Comparison of ENCODE assay signal across 8 mouse cellular contexts in the genomic region with DNA sequence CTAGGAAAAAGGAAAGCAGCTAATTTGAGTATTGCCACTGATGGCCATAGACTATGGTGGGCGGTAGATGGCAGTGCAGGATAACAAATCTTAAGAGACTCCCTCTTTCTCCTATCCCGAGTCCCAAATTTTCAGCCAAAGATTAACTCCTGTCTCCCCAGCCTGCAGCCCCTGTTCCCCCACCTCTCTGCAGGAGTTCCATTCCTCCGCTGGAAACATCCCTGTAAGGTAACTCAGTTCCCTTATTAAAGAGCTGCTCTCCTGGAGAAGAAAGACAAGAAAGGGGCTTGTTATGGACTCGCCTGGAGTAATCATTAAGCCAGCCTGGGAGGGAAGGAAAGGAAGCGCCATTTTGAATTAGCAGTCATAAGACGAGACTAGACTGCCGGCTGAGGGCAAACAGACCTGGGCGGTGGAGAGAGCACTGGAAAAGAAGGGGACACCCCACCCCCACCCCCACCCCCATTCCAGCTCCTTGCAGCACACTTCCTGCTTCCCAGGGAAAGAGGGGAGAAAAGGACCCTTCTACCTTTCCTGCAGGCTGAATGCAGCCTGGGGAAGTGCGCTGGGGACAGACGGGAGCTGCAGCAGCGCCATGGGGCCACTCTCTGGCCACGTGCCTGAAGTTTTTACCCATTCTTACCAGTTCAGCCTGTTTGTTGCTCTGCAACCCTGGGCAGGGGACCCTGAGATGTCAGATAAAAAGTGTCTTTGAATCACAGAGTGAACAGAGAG. TPM values are rescaled to one million over a fixed set of nuclear protein-coding genes. Genes with fewer than 3 reads are reported as not detected.
DNase-seq lines count a peak whose midpoint lies in the region; ATAC-seq and TF ChIP-seq lines count a peak whose summit lies in the region.

No protein-coding gene starts in this region.

- peak overlapping the region; percentile 51 for H3K4me3 ChIP-seq in forebrain, embryonic 12.5 days (replicated peaks)
- peak overlapping the region; percentile 60 for H3K4me3 ChIP-seq in heart, embryonic 15.5 days
- H3K4me3 ChIP-seq in liver, embryonic 11.5 days (ENCODE audit: low read depth, low read length) = peak overlapping the region; percentile 45
- peak overlapping the region; percentile 67 for H3K4me3 ChIP-seq in testis, adult 2 months (ENCODE audit: control insufficient read depth, low read depth, low read length)

- H3K9me3 ChIP-seq in forebrain, embryonic 12.5 days = no peaks in the 10 kb centered on the region
- H3K9me3 ChIP-seq in heart, embryonic 15.5 days (replicated peaks) = no peaks in the 10 kb centered on the region
- H3K9me3 ChIP-seq in liver, embryonic 11.5 days (ENCODE audit: control insufficient read depth, low read length) = no peaks in the 10 kb centered on the region

- DNase-seq in c-Kit-positive CD71-negative TER-119-negative erythroid progenitor cells, embryonic 14.5 days (ENCODE audit: low read depth) = peak; percentile 49
- DNase-seq in kidney, postnatal 14 days = peak; percentile 86
- DNase-seq in liver, embryonic 11.5 days (ENCODE audit: low spot score) = peak; percentile 75
- peak; percentile 7 to 16 for DNase-seq in natural killer cell, adult 2 months (ENCODE audit: low spot score in 2 of 2)

- no peaks in the 10 kb centered on the region for H3K27me3 ChIP-seq in forebrain, embryonic 12.5 days
- no peaks in the 10 kb centered on the region for H3K27me3 ChIP-seq in heart, embryonic 15.5 days
- no peaks in the 10 kb centered on the region for H3K27me3 ChIP-seq in liver, embryonic 11.5 days (replicated peaks; ENCODE audit: control insufficient read depth, insufficient read depth, low read length)
- H3K27me3 ChIP-seq in testis, adult 2 months (ENCODE audit: control insufficient read depth, insufficient read depth, low read length) = no peaks in the 10 kb centered on the region

- peak overlapping the region; percentile 67 for H3K9ac ChIP-seq in forebrain, embryonic 12.5 days
- peak overlapping the region; percentile 65 for H3K9ac ChIP-seq in heart, embryonic 15.5 days
- peak overlapping the region; percentile 69 for H3K9ac ChIP-seq in liver, embryonic 11.5 days (ENCODE audit: low read depth, low read length)

- 0% methylated on average over 12 of the region's 12 CpGs for WGBS in forebrain, embryonic 12.5 days
- under 1% methylated on average over 12 of the region's 12 CpGs for WGBS in heart, embryonic 15.5 days
- 5% methylated on average over 12 of the region's 12 CpGs for WGBS in liver, embryonic 11.5 days

- no peak for TF ChIP-seq CTCF in testis, adult 2 months (IDR thresholded peaks at IDR 0.05; ENCODE audit: control insufficient read depth, insufficient read depth, insufficient replicate concordance, low read depth, low read length)

- H3K4me2 ChIP-seq in forebrain, embryonic 12.5 days = peak overlapping the region; percentile 65
- H3K4me2 ChIP-seq in heart, embryonic 15.5 days = peak overlapping the region; percentile 76
- H3K4me2 ChIP-seq in liver, embryonic 11.5 days = peak overlapping the region; percentile 65

- peaks cover 2% of the 10 kb centered on the region; the same call in 1 of the 2 replicates for H3K36me3 ChIP-seq in forebrain, embryonic 12.5 days (replicated peaks)
- peaks cover 15% of the 10 kb centered on the region for H3K36me3 ChIP-seq in heart, embryonic 15.5 days
- no peaks in the 10 kb centered on the region for H3K36me3 ChIP-seq in liver, embryonic 11.5 days (ENCODE audit: control insufficient read depth, insufficient read depth, low read length)
- H3K36me3 ChIP-seq in testis, adult 2 months (ENCODE audit: control insufficient read depth, insufficient read depth, low read length) = no peaks in the 10 kb centered on the region

- TF ChIP-seq POLR2A in testis, adult 2 months (IDR thresholded peaks at IDR 0.05; ENCODE audit: control insufficient read depth, low read depth, low read length) = no peak

- H3K4me1 ChIP-seq in forebrain, embryonic 12.5 days = peaks cover 5% of the 10 kb centered on the region; the same call in 1 of the 2 replicates
- peaks cover 28% of the 10 kb centered on the region for H3K4me1 ChIP-seq in heart, embryonic 15.5 days (replicated peaks)
- H3K4me1 ChIP-seq in liver, embryonic 11.5 days (replicated peaks; ENCODE audit: control insufficient read depth, insufficient read depth, low read length) = no peaks in the 10 kb centered on the region; the same call in 1 of the 2 replicates
- H3K4me1 ChIP-seq in testis, adult 2 months (ENCODE audit: control insufficient read depth, insufficient read depth, low read length) = no peaks in the 10 kb centered on the region; the same call in 1 of the 2 replicates

- H3K27ac ChIP-seq in forebrain, embryonic 12.5 days = peak overlapping the region; percentile 88
- peak overlapping the region; percentile 80 for H3K27ac ChIP-seq in heart, embryonic 15.5 days
- peak overlapping the region; percentile 36 for H3K27ac ChIP-seq in liver, embryonic 11.5 days (ENCODE audit: low read depth, low read length)
- H3K27ac ChIP-seq in testis, adult 2 months (ENCODE audit: control insufficient read depth, insufficient read depth, low read depth, low read length) = peak overlapping the region; percentile 69

- peak; percentile 54 for ATAC-seq in CD4-positive, CD25-positive, alpha-beta regulatory T cell, adult 4 months
- ATAC-seq in forebrain, embryonic 12.5 days (ENCODE audit: low FRiP score) = peak; percentile 95
- peak; percentile 78 for ATAC-seq in heart, embryonic 15.5 days (replicated peaks; ENCODE audit: insufficient number of reproducible peaks, insufficient read depth, low FRiP score, low read depth)
- ATAC-seq in liver, embryonic 11.5 days (replicated peaks; ENCODE audit: low FRiP score) = peak; percentile 77

RNA-seq across cellular contexts. Expression of gene Cc2d2a, which starts 10.2 kb away (rescaled TPM):
- polyA plus RNA-seq in CD4-positive, CD25-positive, alpha-beta regulatory T cell, adult 4 months (2017; shearing (Covaris generic)) = 1 to 10 TPM; 1.4 to 1.7 TPM
- polyA plus RNA-seq in forebrain, embryonic 12.5 days (2016; fragmentation: Nextera tagmentation; extraction: Ambion mirVana) = 9.6 and 10.5 TPM in 2 replicates
- polyA plus RNA-seq in heart, embryonic 15.5 days (2015; fragmentation: Nextera tagmentation; extraction: Ambion mirVana) = 9.2 and 9.5 TPM in 2 replicates
- 3.2 and 4.2 TPM in 2 replicates for polyA plus RNA-seq in liver, embryonic 11.5 days (2014; fragmentation: Nextera tagmentation; extraction: Ambion mirVana)
- 0.64 and 0.69 TPM in 2 replicates for polyA plus RNA-seq in testis, adult 2 months (2012; rRNA removed)

Comparison
In these comparisons a context has a peak if more than half of its experiments do, and no peak if none do; other contexts are left out.
1. Peak in every context shown above with its lines: DNase-seq, ATAC-seq, H3K4me3 ChIP-seq and H3K27ac ChIP-seq.
2. DNase-seq: peak in every context shown above with its lines; median percentile 86 in kidney, postnatal 14 days; 75 in liver, embryonic 11.5 days; 49 in c-Kit-positive CD71-negative TER-119-negative erythroid progenitor cells, embryonic 14.5 days; 12 in natural killer cell, adult 2 months.
3. H3K27ac ChIP-seq: peak in every context shown above with its lines; median percentile 88 in forebrain, embryonic 12.5 days; 80 in heart, embryonic 15.5 days; 69 in testis, adult 2 months; 36 in liver, embryonic 11.5 days.